Mouse (Mus musculus): Measurements from ENCODE around the gene Rasgef1b.

DNA sequence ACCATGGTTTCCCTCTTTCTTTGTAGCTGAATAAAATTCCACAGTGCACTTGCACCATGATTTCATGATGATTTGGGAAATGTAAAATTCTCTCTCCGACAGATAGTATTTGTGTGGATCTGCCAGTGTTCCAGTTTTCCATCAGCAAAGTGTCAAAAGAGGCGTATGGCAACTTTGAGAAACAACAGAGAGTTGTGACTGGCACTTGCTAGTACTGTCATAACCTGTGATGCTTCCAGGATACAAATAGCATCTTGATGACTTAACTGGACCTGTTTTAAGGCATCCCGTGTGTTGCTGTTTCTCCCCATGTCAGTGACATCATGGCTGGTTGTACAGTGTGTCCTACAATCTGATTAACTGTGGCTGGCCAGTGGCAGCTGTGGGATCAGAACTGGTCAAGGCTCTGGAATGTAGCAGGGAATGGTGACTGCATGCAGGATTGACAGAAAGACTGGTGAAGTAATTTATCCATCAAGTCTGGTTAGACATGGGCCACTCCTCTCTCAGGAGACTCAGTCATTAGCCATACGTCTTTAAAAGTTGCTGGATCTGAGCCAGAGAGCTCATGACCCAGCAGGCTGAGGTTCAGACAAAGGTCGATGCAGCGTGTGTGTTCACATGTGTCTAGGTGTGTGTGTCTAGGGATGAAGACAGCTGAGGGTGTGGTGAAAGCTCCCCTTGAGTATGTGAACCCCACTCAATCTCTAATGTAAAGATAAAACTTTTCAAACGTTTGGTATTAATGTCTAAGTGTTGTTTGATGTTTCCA, 328.8 kb downstream of the Rasgef1b start:
- no peak for TF ChIP-seq CTCF (IDR thresholded peaks at IDR 0.05; ENCODE audit: insufficient read depth, low read length)
- TF ChIP-seq POLR2A (IDR thresholded peaks at IDR 0.05; ENCODE audit: borderline replicate concordance, extremely low read depth, low read depth, low read length), result no peak
